Mouse (Mus musculus) brain, embryonic 18.5 days (tissue): ENCODE measurements around the gene Fkbp5.

Experiments
- DNase-seq: peaks from one replicate; pipeline ENCODE4 v3.0.0-alpha.2; 2012; ENCODE audit warnings: low read depth, low spot score

Fkbp5 gene

GRCm38 (mm10) chr17:28504182-28504581, 13.1 kb downstream of the Fkbp5 start:
- no peak for DNase-seq

- DNase-seq, result no peak
These were observed 15.0 kb downstream of the Fkbp5 start for GRCm38 (mm10) chr17:28502196-28502821.

- DNase-seq, result no peak
These were observed 16.9 kb downstream of the Fkbp5 start for GRCm38 (mm10) chr17:28500465-28500864.

DNA sequence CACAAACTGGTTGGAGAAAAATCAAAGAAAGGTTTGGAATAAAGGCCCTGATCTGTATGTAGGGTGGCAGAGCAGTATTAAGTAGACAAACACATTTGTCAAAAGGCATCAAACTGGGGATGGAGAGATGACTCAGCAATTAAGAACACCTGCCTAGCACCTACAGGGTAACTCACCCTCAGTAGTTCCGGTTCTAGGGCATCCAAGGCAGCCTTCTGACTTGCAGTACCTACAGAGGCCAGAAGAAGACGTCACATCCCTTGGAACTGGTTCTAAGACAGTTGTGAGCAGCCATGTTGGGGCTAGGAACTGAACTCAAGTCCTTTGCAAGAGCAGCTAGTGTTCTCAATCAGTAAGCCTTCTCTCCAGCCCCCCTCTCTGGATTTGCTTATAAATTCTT, 18.1 kb downstream of the Fkbp5 start:
- DNase-seq, result no peak

DNA sequence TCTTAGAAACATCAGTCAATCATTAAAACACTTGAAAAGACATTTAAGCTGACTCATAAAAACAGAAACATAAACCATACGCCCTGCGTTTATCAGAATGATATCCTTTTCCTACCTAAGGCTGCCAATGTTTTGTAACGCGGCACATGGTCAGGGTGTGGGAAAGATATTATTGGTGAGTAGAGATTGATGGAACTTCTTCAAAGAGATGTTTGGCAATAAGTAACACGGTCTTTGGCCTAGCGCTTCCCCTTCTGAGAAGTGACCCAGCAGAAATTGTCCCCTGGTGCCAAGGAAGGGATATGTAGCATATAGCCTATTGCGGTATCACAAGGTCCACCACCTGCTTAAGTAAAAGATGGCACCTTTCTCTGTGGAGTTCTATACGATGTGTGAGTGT, 21.5 kb downstream of the Fkbp5 start:
- no peak for DNase-seq

DNA sequence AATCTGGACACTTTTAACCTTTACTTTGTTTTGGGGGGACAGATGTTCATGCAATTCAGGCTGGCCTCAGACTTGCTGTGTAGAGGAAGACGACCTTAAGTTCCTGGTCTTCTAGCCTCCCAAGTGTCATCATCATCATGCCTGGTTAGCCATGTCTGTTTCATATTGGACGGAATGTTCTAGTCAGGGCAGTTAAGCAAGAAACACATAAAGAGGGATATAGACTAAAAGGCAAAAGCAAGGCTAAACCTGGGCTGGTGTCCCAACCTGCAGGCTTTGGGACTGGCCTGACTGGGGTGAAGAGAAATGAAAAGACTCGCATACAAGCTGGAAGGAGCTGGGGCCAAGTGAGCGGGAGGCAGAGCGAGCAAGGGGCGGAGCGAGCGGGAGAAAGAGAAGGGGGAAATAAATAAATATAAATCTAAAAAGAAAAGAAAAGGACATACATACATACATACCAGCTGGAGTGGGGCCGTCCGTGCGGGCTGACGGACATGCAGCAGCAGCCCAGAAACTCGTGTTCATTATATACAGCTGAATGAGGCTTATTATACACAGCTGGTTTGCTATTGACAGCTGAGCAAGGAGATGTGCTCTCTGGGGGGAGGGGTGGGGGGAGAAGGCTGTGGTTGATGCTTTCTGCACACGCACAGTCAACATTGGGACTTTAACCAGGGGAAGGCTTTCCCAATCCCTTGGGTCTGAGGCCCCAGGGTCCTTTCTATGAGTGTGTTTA, 26.1 kb downstream of the Fkbp5 start:
- DNase-seq, result no peak

DNA sequence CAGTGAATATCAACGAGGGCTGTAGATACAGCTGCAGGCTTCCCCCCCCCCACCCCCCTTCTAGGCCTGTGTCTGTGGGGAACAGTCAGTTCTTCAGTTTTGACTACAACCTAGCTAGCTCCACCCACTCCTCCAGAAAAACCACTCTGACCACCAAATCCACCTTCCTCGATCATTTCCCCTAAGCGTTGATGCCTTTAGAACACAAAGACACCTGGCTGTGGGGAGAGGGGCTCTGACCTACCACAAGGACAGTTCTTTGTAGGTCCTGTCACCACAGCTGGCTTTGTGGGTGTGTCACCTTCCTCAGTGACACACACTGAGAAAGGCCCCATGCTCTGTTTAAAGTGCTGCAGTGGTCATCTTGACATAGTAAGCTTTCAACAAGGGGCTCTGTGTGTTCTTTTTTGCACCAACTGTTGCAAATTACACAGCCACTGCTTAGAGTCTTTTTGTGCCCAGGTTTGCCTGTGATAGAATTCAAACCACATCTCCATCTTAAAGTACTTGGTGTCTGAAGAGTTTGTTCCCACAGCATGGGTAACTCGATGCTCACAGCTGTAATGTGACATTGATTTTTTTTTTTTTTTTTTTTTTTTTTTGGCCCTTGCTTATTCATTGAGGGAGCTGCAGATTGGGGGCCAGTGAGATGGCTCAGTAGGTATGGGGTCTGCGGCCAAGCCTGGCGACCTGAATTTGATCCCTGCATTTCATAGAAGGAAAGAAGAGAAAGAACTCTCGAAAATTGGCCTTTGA, 28.9 kb downstream of the Fkbp5 start:
- no peak for DNase-seq

- DNase-seq, result no peak
These were observed 29.6 kb downstream of the Fkbp5 start for GRCm38 (mm10) chr17:28487584-28488257.

DNA sequence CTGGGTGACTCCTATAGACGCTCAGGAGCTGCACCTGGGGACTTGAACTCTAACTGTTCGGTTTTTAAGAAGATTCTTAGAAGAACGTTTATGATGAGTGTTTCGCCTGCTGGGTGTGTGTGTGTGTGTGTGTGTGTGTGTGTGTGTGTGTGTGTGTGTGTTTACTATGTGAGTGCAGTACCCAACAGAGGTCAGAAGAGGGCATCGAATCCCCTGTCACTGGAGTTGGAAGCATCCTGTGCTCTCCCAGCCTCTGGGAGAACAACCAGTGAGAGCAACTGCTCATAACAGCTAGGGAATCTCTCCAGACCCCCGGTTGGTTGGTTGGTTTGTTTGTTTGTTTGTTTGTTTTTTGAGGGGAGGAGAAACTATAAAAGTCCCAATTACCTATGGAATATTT, 30.6 kb downstream of the Fkbp5 start:
- DNase-seq, result no peak

- peak; percentile 88 for DNase-seq
These were observed 31.3 kb downstream of the Fkbp5 start for GRCm38 (mm10) chr17:28485977-28486400.

GRCm38 (mm10) chr17:28485446-28485948, 31.8 kb downstream of the Fkbp5 start:
- DNase-seq, result no peak

DNA sequence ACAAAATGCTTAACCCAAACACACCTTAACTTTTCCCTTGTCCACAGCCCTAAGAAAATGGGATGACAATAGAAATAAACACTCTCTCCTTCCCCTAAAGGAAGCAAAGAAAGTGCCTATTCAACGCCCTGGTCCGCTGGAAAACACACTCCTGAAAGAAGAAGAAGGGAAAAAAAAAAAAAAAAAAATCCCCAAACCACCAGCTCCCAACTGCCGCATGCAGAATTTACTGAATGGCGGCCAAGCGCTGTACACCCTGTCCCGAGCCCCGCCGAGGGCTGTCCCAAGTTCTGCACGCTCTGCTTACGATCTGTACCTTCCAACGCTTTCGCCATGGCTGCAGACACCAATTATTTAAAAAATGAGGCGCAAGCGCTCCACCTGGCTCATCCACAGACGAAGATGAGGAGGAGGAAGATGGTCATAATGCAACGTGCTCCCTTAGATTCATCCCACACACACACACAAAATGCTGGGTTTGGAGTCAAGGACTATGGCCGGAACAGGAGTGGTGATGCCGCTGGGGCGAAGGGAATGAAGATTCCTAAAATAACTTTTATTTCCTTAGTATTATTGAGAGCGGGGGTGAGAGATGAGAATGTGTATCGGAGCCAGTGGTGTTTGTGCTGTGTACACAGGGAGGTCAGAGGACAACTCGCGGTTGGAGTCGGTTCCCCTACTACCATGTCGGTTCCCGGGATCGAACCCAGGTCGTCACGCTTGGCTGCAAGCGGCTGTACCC, 32.5 kb downstream of the Fkbp5 start:
- no peak for DNase-seq

- DNase-seq, result no peak
These were observed 39.9 kb downstream of the Fkbp5 start for GRCm38 (mm10) chr17:28477421-28477820.

DNA sequence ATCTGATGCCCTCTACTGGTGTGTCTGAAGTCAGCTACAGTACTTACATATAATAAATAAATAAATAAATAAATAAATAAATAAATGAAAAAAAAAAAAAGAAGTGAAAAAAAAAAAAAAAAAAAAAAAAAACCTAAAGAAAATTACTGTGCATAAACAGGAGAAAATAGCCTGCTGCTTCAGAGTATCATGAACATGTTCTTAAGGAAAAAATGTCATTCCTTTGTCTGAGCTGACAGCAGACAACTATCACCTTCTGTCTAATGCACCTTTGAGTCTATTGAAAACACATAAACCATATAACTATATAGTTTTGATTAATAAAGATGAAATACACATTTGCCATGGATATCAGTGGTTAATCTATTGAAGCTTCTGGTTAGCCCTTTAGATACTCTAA, 40.9 kb downstream of the Fkbp5 start:
- DNase-seq, result no peak

DNA sequence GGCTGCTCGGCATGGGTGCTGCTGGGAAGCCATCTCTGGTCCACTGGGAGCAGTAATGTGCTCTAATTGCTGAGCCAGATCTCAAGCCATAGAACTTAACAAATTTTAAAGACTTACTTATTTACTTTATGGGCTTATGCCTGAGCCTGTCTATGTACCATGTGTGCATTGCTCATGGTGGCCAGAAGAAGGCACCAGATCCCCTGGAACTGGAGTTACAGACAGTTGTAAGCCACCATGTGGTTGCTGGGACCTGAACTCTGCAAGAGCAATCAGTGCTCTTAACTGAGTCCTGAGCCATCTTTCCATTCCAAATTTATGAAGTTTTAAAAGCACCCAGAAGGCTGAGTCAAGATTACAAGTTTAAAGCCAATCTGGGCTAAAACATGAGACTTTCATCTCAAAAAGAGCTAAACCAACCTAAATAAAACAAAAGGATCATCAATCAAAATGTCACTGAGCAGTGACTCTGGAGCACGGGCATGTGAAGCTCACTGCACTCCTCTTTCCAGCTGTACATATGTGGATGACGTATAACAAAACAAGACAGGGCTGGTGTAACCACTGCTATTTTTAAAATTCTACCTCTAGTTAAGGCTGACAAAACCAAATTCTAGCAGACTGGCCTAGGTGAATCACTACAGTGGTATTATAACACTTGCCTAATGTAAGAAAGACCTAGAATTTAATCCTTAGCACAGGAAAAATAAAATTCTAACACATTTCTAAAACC, 41.6 kb downstream of the Fkbp5 start:
- DNase-seq, result no peak

DNA sequence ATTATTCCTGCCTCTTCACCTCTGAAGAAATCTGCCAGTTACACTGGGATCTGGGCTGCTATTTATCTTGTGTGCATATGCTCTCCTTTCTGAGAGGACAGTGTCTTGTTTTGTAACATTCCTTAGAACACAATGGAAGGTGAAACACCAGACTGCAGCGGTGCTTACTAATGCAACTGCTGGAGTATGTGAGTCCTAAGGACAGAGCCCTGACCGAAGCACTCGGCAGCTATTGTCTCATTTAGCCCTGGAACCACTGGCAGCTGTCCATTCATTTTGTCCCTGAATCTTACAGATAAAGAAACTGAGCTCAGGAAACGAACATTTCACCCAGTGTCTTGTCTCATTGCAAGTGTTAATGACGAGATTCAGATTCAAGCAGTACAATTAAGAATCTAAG, 44.6 kb downstream of the Fkbp5 start:
- DNase-seq, result no peak

- no peak for DNase-seq
These were observed 46.5 kb downstream of the Fkbp5 start for GRCm38 (mm10) chr17:28470876-28471275.

- no peak for DNase-seq
These were observed 49.6 kb downstream of the Fkbp5 start for GRCm38 (mm10) chr17:28467749-28468148.

DNA sequence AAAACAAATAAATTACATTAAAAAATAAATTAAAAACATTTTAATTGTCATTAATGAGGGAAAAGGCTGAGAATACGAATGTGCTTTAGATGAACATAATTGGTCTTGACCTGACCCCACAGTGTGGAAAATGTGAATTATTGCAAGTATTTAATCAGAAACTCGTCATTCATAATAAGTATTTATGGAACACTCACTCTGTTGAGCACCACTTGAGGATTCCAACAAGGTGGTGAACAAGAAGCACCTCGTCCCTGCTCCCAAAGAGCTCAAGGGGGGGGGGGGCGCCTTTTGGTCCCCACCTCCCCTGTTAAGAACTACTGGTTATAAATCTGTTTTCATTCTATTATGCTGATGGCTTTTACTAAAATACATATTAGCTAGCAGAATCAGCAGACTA, 51.4 kb downstream of the Fkbp5 start:
- DNase-seq, result no peak

GRCm38 (mm10) chr17:28463701-28464443, 53.5 kb downstream of the Fkbp5 start:
- DNase-seq, result no peak
